Mouse (Mus musculus) embryonic facial prominence, embryonic 15.5 days (tissue): ENCODE results near the gene Wdfy3. TPM values are rescaled to one million over a fixed set of nuclear protein-coding genes. Genes with fewer than 3 reads are reported as not detected.
"Not testable (repeated sequence)": the region's sequence is repeated elsewhere in the genome, so short reads cannot be mapped to it uniquely, and the experiment has no call there.

Experiments
- ATAC-seq: fragments of 200-750 bp; cut with Nextera tagmentation; 2 replicates; pipeline ENCODE4 v1.8.0; 2017; ENCODE audit warnings: low read depth, moderate TSS enrichment; ENCODE audit not compliant: insufficient number of reproducible peaks, low FRiP score, low TSS enrichment
- H3K27ac ChIP-seq: fragments of 300-500 bp; sonication (generic); replicated peaks from 2 replicates; pipeline ENCODE4 v1.5.1; 2015; ENCODE audit warnings: mild to moderate bottlenecking, inconsistent platforms
- H3K27me3 ChIP-seq: fragments of 300-500 bp; sonication (generic); 2 replicates; pipeline ENCODE4 v1.6.1; 2015; ENCODE audit warnings: inconsistent platforms
- H3K36me3 ChIP-seq: fragments of 300-500 bp; sonication (generic); 2 replicates; pipeline ENCODE4 v1.6.1; 2015; ENCODE audit warnings: mild to moderate bottlenecking, inconsistent platforms
- H3K4me1 ChIP-seq: fragments of 300-500 bp; sonication (generic); 2 replicates; pipeline ENCODE4 v1.6.1; 2015; ENCODE audit warnings: inconsistent platforms
- H3K4me2 ChIP-seq: fragments of 300-500 bp; sonication (generic); replicated peaks from 2 replicates; pipeline ENCODE4 v1.6.1; 2015; ENCODE audit warnings: mild to moderate bottlenecking, inconsistent platforms
- H3K4me3 ChIP-seq: fragments of 300-500 bp; sonication (generic); replicated peaks from 2 replicates; pipeline ENCODE4 v1.5.1; 2015; ENCODE audit warnings: mild to moderate bottlenecking, inconsistent platforms
- H3K9ac ChIP-seq: fragments of 300-500 bp; sonication (generic); 2 replicates; pipeline ENCODE4 v1.6.1; 2015; ENCODE audit warnings: inconsistent platforms
- H3K9me3 ChIP-seq: fragments of 300-500 bp; sonication (generic); replicated peaks from 2 replicates; pipeline ENCODE4 v1.6.1; 2016; ENCODE audit warnings: inconsistent platforms
- WGBS: fragments of 180-500 bp; shearing (Covaris S2); methylation state at CpG from one replicate; pipeline ENCODE4 v1.1.7; 2015; 5-methylcytosine and 5-hydroxymethylcytosine counted together
- polyA plus RNA-seq: library from polyadenylated mRNA; unstranded; fragments of >200 nt; fragmentation: Nextera tagmentation; extraction: Ambion mirVana; gene quantifications from 2 replicates; pipeline ENCODE4 v1.2.1, GENCODE M21; 2015

The Wdfy3 gene
- polyA plus RNA-seq: 16.4 and 16.9 TPM in 2 replicates

DNA sequence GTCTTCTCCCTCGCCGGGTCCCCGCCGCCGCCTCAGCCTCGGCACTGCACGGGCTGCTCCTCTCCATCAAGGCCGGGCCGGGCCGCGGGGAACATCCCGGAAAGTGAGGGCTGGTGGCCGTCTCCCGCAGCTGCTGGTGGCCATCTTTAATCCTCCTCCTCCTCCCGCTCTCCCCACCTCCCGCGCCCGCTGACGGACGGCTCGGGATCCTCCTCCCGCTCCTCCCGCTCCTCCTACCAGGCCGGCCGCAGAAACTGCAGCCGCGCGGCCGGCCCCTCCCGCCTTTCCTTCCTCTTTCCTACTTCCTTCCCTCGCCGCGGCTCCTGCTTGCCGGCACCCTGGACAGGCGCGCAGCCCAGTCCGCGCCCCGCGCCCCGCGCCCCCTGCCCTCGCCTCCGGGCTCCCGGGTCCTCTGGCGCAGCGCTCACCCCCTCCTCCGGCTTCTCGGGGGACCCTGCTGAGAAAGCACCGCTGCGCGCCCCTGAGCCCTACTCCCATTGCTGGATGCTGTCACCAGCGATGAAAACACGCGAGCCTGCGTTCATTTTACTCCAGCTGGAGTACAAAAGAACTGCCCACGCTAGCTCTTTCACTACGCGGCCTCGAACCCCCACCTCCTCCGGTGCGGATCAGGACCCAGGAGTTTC, at the start of gene Wdfy3:
Gene Wdfy3, minus strand, starts transcription at position 155 of the 647 bp plus-strand sequence.
- no peaks in the 10 kb centered on the region for H3K27me3 ChIP-seq
- H3K9me3 ChIP-seq: no peaks in the 10 kb centered on the region
- whole genome bisulfite sequencing: under 1% methylated on average over 54 of the region's 62 CpGs
- H3K4me2 ChIP-seq: peak within 1 kb of the TSS; percentile 77
- peak; percentile 92 for ATAC-seq
- peak within 1 kb of the TSS; percentile 91 for H3K4me3 ChIP-seq
- peak within 1 kb of the TSS; percentile 93 for H3K9ac ChIP-seq
- peak within 1 kb of the TSS; percentile 96 for H3K27ac ChIP-seq
- no peaks in the 10 kb centered on the region; the same call in 1 of the 2 replicates for H3K36me3 ChIP-seq
- peaks cover 20% of the 10 kb centered on the region for H3K4me1 ChIP-seq

- H3K36me3 ChIP-seq: no peaks in the 10 kb centered on the region
- 42% methylated on average over 14 of the region's 14 CpGs for WGBS
- no peak overlapping the region for H3K9ac ChIP-seq
- no peak overlapping the region for H3K27ac ChIP-seq
- H3K27me3 ChIP-seq: no peaks in the 10 kb centered on the region
- no peaks in the 10 kb centered on the region for H3K4me1 ChIP-seq
- H3K4me3 ChIP-seq: peak overlapping the region; percentile 10; the same call in 1 of the 2 replicates
- H3K4me2 ChIP-seq: peak overlapping the region; percentile 22; the same call in 1 of the 2 replicates
- no peaks in the 10 kb centered on the region for H3K9me3 ChIP-seq
- no peak for ATAC-seq
These were observed 43.3 kb upstream of the Wdfy3 start for GRCm38 (mm10) chr5:102113009-102113408.

- H3K4me3 ChIP-seq: no peak overlapping the region
- WGBS: 63% methylated on average over 7 of the region's 7 CpGs
- ATAC-seq: no peak
- no peaks in the 10 kb centered on the region for H3K36me3 ChIP-seq
- H3K4me2 ChIP-seq: no peak overlapping the region
- no peak overlapping the region for H3K9ac ChIP-seq
- no peaks in the 10 kb centered on the region for H3K9me3 ChIP-seq
- no peak overlapping the region for H3K27ac ChIP-seq
- no peaks in the 10 kb centered on the region for H3K4me1 ChIP-seq
- no peaks in the 10 kb centered on the region for H3K27me3 ChIP-seq
These were observed 42.3 kb upstream of the Wdfy3 start for GRCm38 (mm10) chr5:102112034-102112433.

DNA sequence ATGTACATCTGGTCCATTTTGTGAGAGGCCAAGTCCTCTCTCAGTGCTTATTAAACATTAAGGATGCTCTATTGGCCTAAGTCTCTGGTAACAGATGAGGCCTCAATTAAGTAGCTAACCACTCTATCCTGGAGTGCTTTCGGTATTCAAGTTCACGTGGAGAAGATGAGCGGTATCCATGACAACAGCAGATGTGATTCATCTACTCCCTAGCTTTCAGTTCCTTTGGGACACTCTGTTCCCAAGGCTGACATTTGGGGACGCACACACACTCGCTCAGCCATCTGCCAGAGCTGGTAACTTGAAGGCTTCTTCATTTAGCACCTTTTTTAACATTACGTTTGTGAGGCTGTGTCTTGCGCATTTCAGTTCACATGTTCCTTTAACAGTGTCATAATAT, 40.3 kb upstream of the Wdfy3 start:
- Histone ChIP-seq H3K27me3 (no peaks in the 10 kb centered on the region), H3K4me2 (no peak overlapping the region), H3K4me1 (no peaks in the 10 kb centered on the region), H3K27ac (no peak overlapping the region), H3K9ac (no peak overlapping the region), H3K4me3 (no peak overlapping the region), H3K36me3 (no peaks in the 10 kb centered on the region), H3K9me3 (no peaks in the 10 kb centered on the region)
- WGBS: 76% methylated on average over 7 of the region's 7 CpGs
- ATAC-seq: peak; percentile 39; the same call in 1 of the 2 replicates

- H3K9ac ChIP-seq: no peak overlapping the region
- 78% methylated on average over 3 of the region's 3 CpGs for WGBS
- H3K4me3 ChIP-seq: no peak overlapping the region
- no peak overlapping the region for H3K4me2 ChIP-seq
- no peaks in the 10 kb centered on the region for H3K27me3 ChIP-seq
- no peaks in the 10 kb centered on the region for H3K9me3 ChIP-seq
- no peaks in the 10 kb centered on the region for H3K4me1 ChIP-seq
- ATAC-seq: no peak
- no peaks in the 10 kb centered on the region for H3K36me3 ChIP-seq
- no peak overlapping the region for H3K27ac ChIP-seq
These were observed 36.2 kb upstream of the Wdfy3 start for GRCm38 (mm10) chr5:102105919-102106318.

DNA sequence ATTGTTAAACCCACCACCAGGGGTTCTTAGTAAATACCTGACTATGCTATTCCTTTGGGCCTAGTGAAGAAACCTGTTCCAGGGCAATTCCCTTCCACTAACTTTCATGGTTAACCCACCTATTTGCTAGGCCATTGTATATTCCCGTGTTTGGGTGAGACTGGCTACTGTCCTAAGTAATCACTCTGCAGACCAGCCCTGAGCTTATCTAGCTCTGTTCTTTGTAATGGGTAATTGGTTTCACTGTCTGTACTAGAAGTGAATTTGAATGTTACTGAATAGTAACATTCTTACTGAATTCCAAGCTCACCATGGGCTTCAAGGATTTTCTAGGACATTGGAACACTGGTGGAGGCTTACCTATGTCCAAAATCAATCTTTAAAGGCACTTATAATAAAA, 32.1 kb upstream of the Wdfy3 start:
- H3K27ac ChIP-seq, H3K9me3 ChIP-seq, ATAC-seq, H3K4me3 ChIP-seq, H3K9ac ChIP-seq, H3K4me1 ChIP-seq, H3K4me2 ChIP-seq, H3K36me3 ChIP-seq, H3K27me3 ChIP-seq: not testable (repeated sequence)
- WGBS: 87% methylated on average over 1 of the region's 1 CpGs

DNA sequence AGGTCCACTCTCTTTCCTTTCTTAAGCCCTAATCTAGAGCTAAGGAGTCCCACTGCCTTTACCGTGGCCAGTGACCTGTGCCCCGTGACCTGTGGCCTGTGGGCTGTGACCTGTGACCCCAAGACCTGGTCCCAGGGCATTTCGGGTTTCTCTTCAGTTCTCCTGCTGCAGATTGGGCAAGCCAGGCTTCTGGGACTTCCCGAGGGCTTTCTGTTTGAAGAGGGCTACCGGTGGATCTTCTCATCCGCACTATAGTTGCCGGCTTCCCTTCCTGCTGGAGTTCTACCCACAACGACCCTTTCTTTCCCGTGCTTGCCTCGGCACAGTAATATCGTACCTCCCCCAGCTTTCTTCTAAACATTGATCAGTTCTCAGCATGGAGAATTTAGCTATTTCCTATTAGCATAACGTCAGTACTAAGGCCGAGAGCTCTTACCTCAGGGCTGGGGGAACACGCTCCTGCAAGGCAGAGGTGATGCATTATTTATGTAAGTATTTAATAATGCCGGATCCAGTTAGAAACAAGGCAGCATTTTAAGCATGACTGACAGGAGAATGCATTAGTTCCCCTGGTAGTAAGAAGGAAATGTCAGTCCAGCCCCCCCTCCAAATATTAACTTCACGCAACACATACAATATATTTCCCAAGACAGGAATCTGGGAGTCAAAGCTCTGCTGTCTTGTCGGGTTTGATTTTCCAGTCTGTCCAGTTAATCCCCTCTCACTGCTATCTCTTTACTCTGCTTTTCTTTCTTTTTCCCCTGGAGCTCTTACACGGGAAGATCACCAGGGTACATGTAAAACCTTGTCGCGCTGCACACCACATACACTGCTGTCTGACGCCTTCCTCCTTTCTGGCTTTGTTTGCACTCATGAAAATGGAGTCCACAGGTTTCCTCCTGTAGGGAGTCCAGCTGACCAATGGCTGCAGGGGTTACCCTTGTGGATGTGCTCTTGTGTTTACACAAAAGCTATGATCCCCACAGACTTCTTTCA, 30.8 kb upstream of the Wdfy3 start:
- H3K4me3 ChIP-seq: peak overlapping the region; percentile 3; the same call in 1 of the 2 replicates
- ATAC-seq: no peak
- H3K9me3 ChIP-seq: no peaks in the 10 kb centered on the region
- H3K9ac ChIP-seq: no peak overlapping the region
- H3K27ac ChIP-seq: 0 out of 2 replicates have a peak overlapping the region, but pooled peaks have one; percentile 39
- H3K36me3 ChIP-seq: no peaks in the 10 kb centered on the region
- peaks cover 8% of the 10 kb centered on the region; the same call in 1 of the 2 replicates for H3K4me1 ChIP-seq
- peak overlapping the region; percentile 29 for H3K4me2 ChIP-seq
- WGBS: 28% methylated on average over 21 of the region's 21 CpGs
- H3K27me3 ChIP-seq: no peaks in the 10 kb centered on the region

- Histone ChIP-seq H3K27ac (no peak overlapping the region), H3K36me3 (no peaks in the 10 kb centered on the region), H3K4me2 (no peak overlapping the region), H3K9ac (no peak overlapping the region), H3K4me3 (no peak overlapping the region), H3K27me3 (no peaks in the 10 kb centered on the region), H3K4me1 (peaks cover 6% of the 10 kb centered on the region; the same call in 1 of the 2 replicates), H3K9me3 (no peaks in the 10 kb centered on the region)
- no peak for ATAC-seq
- WGBS: 88% methylated on average over 4 of the region's 4 CpGs
These were observed 25.9 kb upstream of the Wdfy3 start for GRCm38 (mm10) chr5:102095576-102095975.

GRCm38 (mm10) chr5:102090686-102091085, 21.0 kb upstream of the Wdfy3 start:
- no peak overlapping the region for H3K9ac ChIP-seq
- no peak for ATAC-seq
- H3K4me1 ChIP-seq: no peaks in the 10 kb centered on the region
- no peaks in the 10 kb centered on the region for H3K27me3 ChIP-seq
- no peaks in the 10 kb centered on the region for H3K36me3 ChIP-seq
- no peaks in the 10 kb centered on the region for H3K9me3 ChIP-seq
- 81% methylated on average over 3 of the region's 3 CpGs for whole genome bisulfite sequencing
- H3K4me2 ChIP-seq: no peak overlapping the region
- H3K4me3 ChIP-seq: no peak overlapping the region
- H3K27ac ChIP-seq: no peak overlapping the region

DNA sequence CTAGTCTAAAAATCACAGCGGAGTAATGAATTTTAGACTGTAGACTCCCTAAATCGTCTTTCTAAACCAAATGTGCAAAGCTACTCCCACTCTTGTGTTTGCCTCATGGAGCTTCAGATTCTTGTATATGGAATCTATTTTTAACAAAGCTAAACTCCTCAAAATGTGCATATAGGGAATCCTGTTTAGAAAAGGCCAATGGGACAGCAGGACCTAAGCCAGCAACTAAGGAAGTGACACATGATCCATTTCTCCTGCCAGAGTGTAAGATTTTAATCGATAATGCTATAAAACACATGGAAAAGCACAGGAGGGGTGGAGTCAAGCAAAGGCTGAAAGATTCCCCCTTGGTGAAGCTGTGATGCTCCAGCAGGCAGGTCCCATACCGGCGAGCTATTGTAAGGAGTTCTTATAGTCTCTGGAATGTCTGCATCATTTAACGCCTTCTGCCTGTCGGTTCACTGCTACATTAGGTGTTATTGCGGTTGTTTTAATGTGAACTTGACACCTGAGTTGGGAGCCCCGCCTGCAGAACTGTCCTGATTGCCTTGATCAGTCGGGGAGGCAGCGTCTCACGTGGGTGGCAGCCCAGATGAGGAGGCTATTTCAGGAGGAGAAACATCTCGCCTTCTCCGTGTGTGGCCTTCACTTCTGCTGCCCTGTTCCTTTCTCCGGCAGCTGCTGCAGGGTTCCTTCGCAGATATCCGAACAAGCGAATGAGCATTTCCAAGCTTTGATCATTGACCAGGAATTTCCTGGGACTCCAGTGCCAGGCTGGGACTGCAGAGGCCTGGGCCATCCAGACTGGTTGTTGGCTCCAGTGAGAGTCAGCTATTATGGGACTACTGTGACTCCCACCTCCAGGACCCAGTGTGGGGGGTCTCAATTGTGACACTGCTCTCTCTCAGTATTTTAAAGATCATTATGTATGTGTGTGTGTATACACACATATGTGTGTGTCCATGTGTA, 15.3 kb upstream of the Wdfy3 start:
- Histone ChIP-seq H3K4me1 (0 out of 2 replicates have a peak, but pooled peaks cover 5% of the 10 kb centered on the region), H3K27me3 (no peaks in the 10 kb centered on the region), H3K9me3 (no peaks in the 10 kb centered on the region), H3K4me3 (no peak overlapping the region), H3K27ac (no peak overlapping the region), H3K36me3 (no peaks in the 10 kb centered on the region), H3K4me2 (no peak overlapping the region), H3K9ac (no peak overlapping the region)
- WGBS: 41% methylated on average over 18 of the region's 18 CpGs
- no peak for ATAC-seq
